Mouse (Mus musculus): ENCODE results near the gene Myh9. TPM values are rescaled to one million over a fixed set of nuclear protein-coding genes. Genes with fewer than 3 reads are reported as not detected.

Gene Myh9
- total RNA-seq (2014; fragmentation: Nextera tagmentation) (98.3 and 144 TPM in 2 replicates), total RNA-seq (2017) (195 and 198 TPM in 2 replicates)

GRCm38 (mm10) chr15:77842047-77842843, at the start of gene Myh9:
Myh9 (minus strand) TSS chr15:77842175.
- peak; percentile 92 for ATAC-seq (replicated peaks; ENCODE audit: low FRiP score, low TSS enrichment, poor library complexity, severe bottlenecking)

GRCm38 (mm10) chr15:77891766-77892165, 49.8 kb upstream of the Myh9 start:
- ATAC-seq (replicated peaks; ENCODE audit: low FRiP score, low TSS enrichment, poor library complexity, severe bottlenecking): no peak

- ATAC-seq (replicated peaks; ENCODE audit: low FRiP score, low TSS enrichment, poor library complexity, severe bottlenecking): no peak
These were observed 47.9 kb upstream of the Myh9 start for GRCm38 (mm10) chr15:77889761-77890422.

DNA sequence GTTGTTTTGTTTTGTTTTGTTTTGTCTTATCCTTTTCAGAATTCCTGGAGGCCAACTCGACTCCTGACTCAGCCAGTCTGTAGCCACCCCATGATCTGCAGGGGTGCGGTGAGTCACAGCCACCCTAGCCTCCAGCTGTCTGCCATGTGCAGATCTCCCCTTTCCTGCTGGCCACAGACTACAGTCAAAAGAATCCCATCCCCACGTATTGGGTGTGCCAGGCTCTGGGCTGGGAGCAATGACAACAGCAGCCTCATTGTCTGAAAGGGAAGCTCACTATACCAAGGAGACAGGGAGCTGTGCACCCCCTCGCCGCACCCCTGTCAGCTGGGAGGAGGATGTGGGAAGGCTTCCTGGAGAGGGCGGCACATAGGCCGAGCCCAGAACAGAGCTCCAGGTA, 46.3 kb upstream of the Myh9 start:
- ATAC-seq (replicated peaks; ENCODE audit: low FRiP score, low TSS enrichment, poor library complexity, severe bottlenecking): no peak

DNA sequence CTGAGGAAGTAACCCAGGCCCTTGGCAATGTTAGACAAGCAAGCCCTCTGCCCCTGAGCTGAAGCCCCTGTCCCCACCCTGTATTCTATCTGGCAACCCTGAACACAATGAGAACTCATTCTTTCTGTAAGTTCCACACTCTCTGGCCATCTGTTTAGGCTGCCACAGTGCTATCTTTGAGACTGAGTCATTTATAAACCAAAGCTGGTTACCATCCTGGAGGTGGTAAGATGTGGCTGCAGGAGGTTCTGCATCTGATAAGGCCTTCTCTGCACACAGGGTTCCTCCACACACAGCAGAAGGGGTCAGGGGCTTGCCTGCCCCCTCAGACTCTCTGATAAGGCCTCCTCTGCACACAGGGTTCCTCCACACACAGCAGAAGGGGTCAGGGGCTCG, 45.1 kb upstream of the Myh9 start:
- peak; percentile 46 for ATAC-seq (replicated peaks; ENCODE audit: low FRiP score, low TSS enrichment, poor library complexity, severe bottlenecking)

GRCm38 (mm10) chr15:77886369-77887092, 44.6 kb upstream of the Myh9 start:
- ATAC-seq (replicated peaks; ENCODE audit: low FRiP score, low TSS enrichment, poor library complexity, severe bottlenecking): no peak

GRCm38 (mm10) chr15:77885945-77886344, 44.0 kb upstream of the Myh9 start:
- no peak for ATAC-seq (replicated peaks; ENCODE audit: low FRiP score, low TSS enrichment, poor library complexity, severe bottlenecking)

DNA sequence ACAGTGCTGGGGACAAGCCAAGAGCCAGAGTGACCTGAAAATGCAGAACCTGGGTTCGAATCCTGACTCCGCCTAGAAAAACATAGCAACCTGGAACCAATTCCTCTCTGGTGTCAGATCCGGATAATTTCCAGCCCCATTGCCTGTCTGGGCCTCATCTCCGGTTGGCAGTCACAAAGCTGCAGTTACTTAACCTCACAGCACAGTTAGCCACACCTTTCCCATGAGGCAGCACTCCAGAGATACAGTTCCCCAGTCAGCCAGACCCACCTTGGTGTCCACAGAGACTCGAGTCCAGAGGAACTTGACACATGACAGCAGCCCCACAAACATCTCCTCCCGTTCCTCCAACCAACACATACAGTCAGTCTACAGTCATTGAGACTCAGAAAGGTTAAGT, 43.2 kb upstream of the Myh9 start:
- ATAC-seq (replicated peaks; ENCODE audit: low FRiP score, low TSS enrichment, poor library complexity, severe bottlenecking): no peak

- no peak for ATAC-seq (replicated peaks; ENCODE audit: low FRiP score, low TSS enrichment, poor library complexity, severe bottlenecking)
These were observed 41.7 kb upstream of the Myh9 start for GRCm38 (mm10) chr15:77883697-77884010.

- ATAC-seq (replicated peaks; ENCODE audit: low FRiP score, low TSS enrichment, poor library complexity, severe bottlenecking): no peak
These were observed 41.1 kb upstream of the Myh9 start for GRCm38 (mm10) chr15:77882797-77883696.

DNA sequence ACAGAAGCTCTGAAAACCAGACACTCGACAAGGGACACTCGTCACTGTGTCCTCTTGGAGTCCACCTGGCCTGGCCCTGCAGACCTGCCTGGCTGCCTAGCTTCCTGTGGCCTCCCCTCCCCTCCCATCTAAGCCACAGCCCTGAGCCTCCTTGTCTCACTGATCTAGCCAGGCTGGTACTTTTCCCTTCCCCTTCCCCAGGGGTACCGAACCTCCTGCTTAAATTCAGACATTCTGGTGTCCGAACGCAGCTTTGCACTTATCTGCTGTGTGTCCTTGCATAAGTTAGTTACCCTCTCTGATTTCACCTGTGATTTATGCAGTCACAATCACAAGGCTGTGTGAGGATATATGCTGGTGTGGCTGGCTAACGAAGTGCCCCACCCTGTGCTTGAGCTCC, 40.3 kb upstream of the Myh9 start:
- ATAC-seq (replicated peaks; ENCODE audit: low FRiP score, low TSS enrichment, poor library complexity, severe bottlenecking): 0 out of 2 replicates have a peak, but pooled peaks have one; percentile 16

GRCm38 (mm10) chr15:77881698-77882097, 39.7 kb upstream of the Myh9 start:
- ATAC-seq (replicated peaks; ENCODE audit: low FRiP score, low TSS enrichment, poor library complexity, severe bottlenecking): peak; percentile 66

GRCm38 (mm10) chr15:77880738-77881137, 38.8 kb upstream of the Myh9 start:
- no peak for ATAC-seq (replicated peaks; ENCODE audit: low FRiP score, low TSS enrichment, poor library complexity, severe bottlenecking)

DNA sequence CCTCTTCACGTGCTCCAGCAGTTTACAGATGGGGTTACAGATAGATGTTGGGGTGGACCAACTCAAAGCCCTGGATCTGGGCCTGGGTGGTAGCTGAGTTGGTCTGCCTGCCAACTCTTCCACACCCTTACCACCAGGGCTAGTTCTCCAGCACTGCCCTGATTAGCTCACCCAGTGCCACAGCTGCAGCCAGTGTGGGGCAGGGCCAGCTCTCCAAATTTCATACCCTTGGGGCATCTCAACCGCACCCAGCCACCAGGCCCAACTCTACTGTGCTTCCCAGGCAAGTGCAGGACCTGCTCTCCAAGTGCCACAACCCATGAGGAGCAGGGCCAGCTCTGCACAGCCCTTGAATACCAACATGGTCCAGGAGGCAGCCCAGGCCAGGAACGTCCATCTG, 37.8 kb upstream of the Myh9 start:
- ATAC-seq (replicated peaks; ENCODE audit: low FRiP score, low TSS enrichment, poor library complexity, severe bottlenecking): peak; percentile 76

- no peak for ATAC-seq (replicated peaks; ENCODE audit: low FRiP score, low TSS enrichment, poor library complexity, severe bottlenecking)
These were observed 35.2 kb upstream of the Myh9 start for GRCm38 (mm10) chr15:77877209-77877608.

- no peak for ATAC-seq (replicated peaks; ENCODE audit: low FRiP score, low TSS enrichment, poor library complexity, severe bottlenecking)
These were observed 34.7 kb upstream of the Myh9 start for GRCm38 (mm10) chr15:77876716-77877115.

DNA sequence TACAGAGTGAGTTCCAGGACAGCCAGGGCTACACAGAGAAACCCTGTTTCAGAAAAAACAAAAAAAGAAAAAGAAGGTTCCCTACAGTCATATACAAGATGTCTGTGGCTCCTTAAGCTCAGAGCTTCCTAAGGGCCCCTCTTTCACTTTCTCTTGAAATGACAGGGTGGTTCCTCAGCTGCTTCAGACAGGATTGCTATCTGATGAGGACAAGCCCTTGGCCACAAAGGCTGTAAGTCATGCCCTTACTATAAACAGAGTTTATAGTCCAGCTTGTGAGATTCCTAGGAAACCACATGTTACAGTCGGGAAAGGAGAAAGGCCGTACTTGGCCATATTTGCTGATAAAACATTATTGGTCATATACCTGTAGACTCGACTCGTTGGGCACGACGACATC, 34.0 kb upstream of the Myh9 start:
- no peak for ATAC-seq (replicated peaks; ENCODE audit: low FRiP score, low TSS enrichment, poor library complexity, severe bottlenecking)

DNA sequence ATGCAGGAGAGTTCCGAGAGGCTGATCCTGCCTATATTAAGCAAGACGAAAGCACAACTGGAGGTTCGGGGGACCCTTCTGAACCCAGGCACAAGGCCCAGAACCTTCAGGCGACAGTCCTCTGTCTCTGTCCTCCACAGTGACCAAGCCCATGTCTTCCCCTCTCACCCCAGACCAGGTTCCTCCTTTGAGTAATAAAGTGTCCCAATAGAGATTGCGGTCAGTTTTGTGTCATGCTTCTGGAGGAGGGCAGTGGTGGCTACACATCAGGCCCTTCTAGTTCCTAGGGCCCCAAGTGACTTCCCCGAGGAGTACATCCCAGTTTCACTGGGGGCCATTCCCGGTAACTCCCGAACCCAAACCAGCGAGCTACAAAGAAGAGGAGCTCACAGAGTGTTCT, 32.8 kb upstream of the Myh9 start:
- no peak for ATAC-seq (replicated peaks; ENCODE audit: low FRiP score, low TSS enrichment, poor library complexity, severe bottlenecking)

- ATAC-seq (replicated peaks; ENCODE audit: low FRiP score, low TSS enrichment, poor library complexity, severe bottlenecking): no peak
These were observed 32.3 kb upstream of the Myh9 start for GRCm38 (mm10) chr15:77874310-77874709.
